Mouse (Mus musculus) bone marrow, adult 2 months (tissue): Measurements from ENCODE around the gene Hspb11.

Experiments used
- CTCF ChIP-seq: fragments of 200-500 bp; IDR thresholded peaks from 2 replicates; pipeline ENCODE4 v1.5.1; 2011; ENCODE audit warnings: low read length, control low read depth; ENCODE audit not compliant: control insufficient read depth, insufficient read depth
- POLR2A ChIP-seq: fragments of 200-500 bp; IDR thresholded peaks from 2 replicates; pipeline ENCODE4 v1.6.1; 2011; ENCODE audit warnings: low read depth, mild to moderate bottlenecking, control low read depth, low read length, borderline replicate concordance; ENCODE audit not compliant: control insufficient read depth

DNA sequence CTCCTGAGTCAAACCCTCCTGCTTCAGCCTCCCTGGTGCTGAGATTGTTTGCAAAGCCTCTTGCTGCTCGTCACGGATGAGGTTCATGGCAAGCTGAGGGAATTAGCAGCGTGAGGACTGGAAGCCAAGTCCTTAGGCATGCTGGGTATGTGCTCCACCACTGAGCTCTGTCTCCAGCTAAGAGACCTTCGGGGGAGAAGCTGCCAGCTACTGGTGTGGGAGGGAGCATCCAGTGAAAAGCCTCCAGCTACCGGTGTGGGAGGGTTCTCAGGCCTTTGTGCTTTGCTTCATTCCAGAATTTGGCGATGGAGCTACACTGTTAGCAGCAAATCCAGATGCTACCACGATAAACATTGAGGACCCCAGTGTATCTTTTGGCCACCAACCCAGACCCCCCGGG lies 65.3 kb downstream of the Hspb11 start:
- no peak for TF ChIP-seq CTCF
- TF ChIP-seq POLR2A, result no peak
